Mouse (Mus musculus): Measurements from ENCODE around the gene Polr3a. TPM values are rescaled to one million over a fixed set of nuclear protein-coding genes. Genes with fewer than 3 reads are reported as not detected.

Polr3a gene
- polyA plus RNA-seq, 1 experiment from 2014 or later: 16.8 TPM

GRCm38 (mm10) chr14:24510218-24510617 lies 23.4 kb upstream of the Polr3a start:
- no peak overlapping the region for H3K27ac ChIP-seq (ENCODE audit: low read length)
- H3K9me3 ChIP-seq (ENCODE audit: low read length): peaks cover 4% of the 10 kb centered on the region; the same call in 1 of the 2 replicates
- no peak overlapping the region for H3K4me3 ChIP-seq (ENCODE audit: low read length)
- peaks cover 14% of the 10 kb centered on the region for H3K4me1 ChIP-seq (ENCODE audit: insufficient read depth, low read length)
- ATAC-seq (ENCODE audit: low FRiP score, low TSS enrichment): no peak
- WGBS: 96% methylated on average over 1 of the region's 1 CpGs
- H3K36me3 ChIP-seq (ENCODE audit: insufficient read depth, low read length): no peaks in the 10 kb centered on the region
- H3K27me3 ChIP-seq (ENCODE audit: insufficient read depth, low read length): no peaks in the 10 kb centered on the region
- H3K4me2 ChIP-seq (replicated peaks; ENCODE audit: low read depth, low read length): no peak overlapping the region
- no peak overlapping the region for H3K9ac ChIP-seq (replicated peaks; ENCODE audit: low read length)

- WGBS: 66% methylated on average over 5 of the region's 5 CpGs
- ATAC-seq (ENCODE audit: low FRiP score, low TSS enrichment): no peak
Measured at GRCm38 (mm10) chr14:24509557-24509956, 22.7 kb upstream of the Polr3a start.

GRCm38 (mm10) chr14:24508070-24508773 lies 21.4 kb upstream of the Polr3a start:
- no peaks in the 10 kb centered on the region for H3K27me3 ChIP-seq (ENCODE audit: insufficient read depth, low read length)
- H3K36me3 ChIP-seq (ENCODE audit: insufficient read depth, low read length): no peaks in the 10 kb centered on the region
- H3K9ac ChIP-seq (replicated peaks; ENCODE audit: low read length): peak overlapping the region; percentile 39
- H3K4me3 ChIP-seq (ENCODE audit: low read length): 0 out of 2 replicates have a peak overlapping the region, but pooled peaks have one; percentile 15
- no peak for ATAC-seq (ENCODE audit: low FRiP score, low TSS enrichment)
- H3K4me1 ChIP-seq (ENCODE audit: insufficient read depth, low read length): peaks cover 14% of the 10 kb centered on the region
- H3K4me2 ChIP-seq (replicated peaks; ENCODE audit: low read depth, low read length): peak overlapping the region; percentile 44
- H3K9me3 ChIP-seq (ENCODE audit: low read length): peaks cover 4% of the 10 kb centered on the region; the same call in 1 of the 2 replicates
- 14% methylated on average over 18 of the region's 18 CpGs for WGBS
- H3K27ac ChIP-seq (ENCODE audit: low read length): no peak overlapping the region

More at GRCm38 (mm10) chr14:24509557-24509956, 22.7 kb upstream of the Polr3a start:
- Histone ChIP-seq H3K36me3 (ENCODE audit: insufficient read depth, low read length) (no peaks in the 10 kb centered on the region), H3K27ac (ENCODE audit: low read length) (no peak overlapping the region), H3K4me2 (replicated peaks; ENCODE audit: low read depth, low read length) (no peak overlapping the region), H3K4me3 (ENCODE audit: low read length) (no peak overlapping the region), H3K9me3 (ENCODE audit: low read length) (peaks cover 4% of the 10 kb centered on the region; the same call in 1 of the 2 replicates), H3K4me1 (ENCODE audit: insufficient read depth, low read length) (peaks cover 14% of the 10 kb centered on the region), H3K9ac (replicated peaks; ENCODE audit: low read length) (no peak overlapping the region), H3K27me3 (ENCODE audit: insufficient read depth, low read length) (no peaks in the 10 kb centered on the region)

GRCm38 (mm10) chr14:24507452-24508069 lies 20.7 kb upstream of the Polr3a start:
- ATAC-seq (ENCODE audit: low FRiP score, low TSS enrichment): no peak
- 30% methylated on average over 14 of the region's 14 CpGs for WGBS

GRCm38 (mm10) chr14:24501256-24501655 lies 14.4 kb upstream of the Polr3a start:
- Histone ChIP-seq H3K9ac (replicated peaks; ENCODE audit: low read length) (peak overlapping the region; percentile 54), H3K9me3 (ENCODE audit: low read length) (no peaks in the 10 kb centered on the region), H3K36me3 (ENCODE audit: insufficient read depth, low read length) (peaks cover 33% of the 10 kb centered on the region), H3K27me3 (ENCODE audit: insufficient read depth, low read length) (no peaks in the 10 kb centered on the region), H3K4me2 (replicated peaks; ENCODE audit: low read depth, low read length) (no peak overlapping the region), H3K27ac (ENCODE audit: low read length) (peak overlapping the region; percentile 48), H3K4me1 (ENCODE audit: insufficient read depth, low read length) (peaks cover 8% of the 10 kb centered on the region), H3K4me3 (ENCODE audit: low read length) (no peak overlapping the region)
- no peak for ATAC-seq (ENCODE audit: low FRiP score, low TSS enrichment)
- WGBS: 45% methylated on average over 4 of the region's 4 CpGs

More at GRCm38 (mm10) chr14:24507452-24508069, 20.7 kb upstream of the Polr3a start:
- Histone ChIP-seq H3K4me1 (ENCODE audit: insufficient read depth, low read length) (peaks cover 14% of the 10 kb centered on the region), H3K36me3 (ENCODE audit: insufficient read depth, low read length) (no peaks in the 10 kb centered on the region), H3K9me3 (ENCODE audit: low read length) (peaks cover 4% of the 10 kb centered on the region; the same call in 1 of the 2 replicates), H3K9ac (replicated peaks; ENCODE audit: low read length) (no peak overlapping the region), H3K4me2 (replicated peaks; ENCODE audit: low read depth, low read length) (peak overlapping the region; percentile 30), H3K4me3 (ENCODE audit: low read length) (no peak overlapping the region), H3K27ac (ENCODE audit: low read length) (no peak overlapping the region), H3K27me3 (ENCODE audit: insufficient read depth, low read length) (no peaks in the 10 kb centered on the region)

GRCm38 (mm10) chr14:24500845-24501186 lies 14.0 kb upstream of the Polr3a start:
- Histone ChIP-seq H3K9ac (replicated peaks; ENCODE audit: low read length) (peak overlapping the region; percentile 54), H3K4me3 (ENCODE audit: low read length) (no peak overlapping the region), H3K27me3 (ENCODE audit: insufficient read depth, low read length) (no peaks in the 10 kb centered on the region), H3K27ac (ENCODE audit: low read length) (peak overlapping the region; percentile 48), H3K4me2 (replicated peaks; ENCODE audit: low read depth, low read length) (peak overlapping the region; percentile 26), H3K9me3 (ENCODE audit: low read length) (no peaks in the 10 kb centered on the region), H3K4me1 (ENCODE audit: insufficient read depth, low read length) (peaks cover 8% of the 10 kb centered on the region), H3K36me3 (ENCODE audit: insufficient read depth, low read length) (peaks cover 37% of the 10 kb centered on the region)
- WGBS: 12% methylated on average over 8 of the region's 8 CpGs
- no peak for ATAC-seq (ENCODE audit: low FRiP score, low TSS enrichment)

- Histone ChIP-seq H3K9me3 (ENCODE audit: low read length) (no peaks in the 10 kb centered on the region), H3K4me2 (replicated peaks; ENCODE audit: low read depth, low read length) (peak overlapping the region; percentile 26), H3K27me3 (ENCODE audit: insufficient read depth, low read length) (no peaks in the 10 kb centered on the region), H3K27ac (ENCODE audit: low read length) (peak overlapping the region; percentile 48), H3K9ac (replicated peaks; ENCODE audit: low read length) (peak overlapping the region; percentile 54), H3K36me3 (ENCODE audit: insufficient read depth, low read length) (peaks cover 41% of the 10 kb centered on the region), H3K4me3 (ENCODE audit: low read length) (no peak overlapping the region), H3K4me1 (ENCODE audit: insufficient read depth, low read length) (peaks cover 8% of the 10 kb centered on the region)
- WGBS: 18% methylated on average over 18 of the region's 18 CpGs
- ATAC-seq (ENCODE audit: low FRiP score, low TSS enrichment): peak; percentile 80
Measured at GRCm38 (mm10) chr14:24500091-24500844, 13.4 kb upstream of the Polr3a start.

- no peaks in the 10 kb centered on the region for H3K27me3 ChIP-seq (ENCODE audit: insufficient read depth, low read length)
- no peaks in the 10 kb centered on the region for H3K9me3 ChIP-seq (ENCODE audit: low read length)
- WGBS: 29% methylated on average over 9 of the region's 9 CpGs
- H3K9ac ChIP-seq (replicated peaks; ENCODE audit: low read length): no peak overlapping the region
- no peak overlapping the region for H3K4me3 ChIP-seq (ENCODE audit: low read length)
- peaks cover 10% of the 10 kb centered on the region for H3K4me1 ChIP-seq (ENCODE audit: insufficient read depth, low read length)
- no peak for ATAC-seq (ENCODE audit: low FRiP score, low TSS enrichment)
- H3K36me3 ChIP-seq (ENCODE audit: insufficient read depth, low read length): peaks cover 47% of the 10 kb centered on the region
- no peak overlapping the region for H3K27ac ChIP-seq (ENCODE audit: low read length)
- no peak overlapping the region for H3K4me2 ChIP-seq (replicated peaks; ENCODE audit: low read depth, low read length)
Measured at GRCm38 (mm10) chr14:24499478-24499877, 12.6 kb upstream of the Polr3a start.

GRCm38 (mm10) chr14:24498561-24499255 lies 11.8 kb upstream of the Polr3a start:
- Histone ChIP-seq H3K9me3 (ENCODE audit: low read length) (no peaks in the 10 kb centered on the region), H3K27ac (ENCODE audit: low read length) (no peak overlapping the region), H3K9ac (replicated peaks; ENCODE audit: low read length) (no peak overlapping the region), H3K4me3 (ENCODE audit: low read length) (no peak overlapping the region), H3K4me2 (replicated peaks; ENCODE audit: low read depth, low read length) (no peak overlapping the region), H3K27me3 (ENCODE audit: insufficient read depth, low read length) (no peaks in the 10 kb centered on the region), H3K36me3 (ENCODE audit: insufficient read depth, low read length) (peaks cover 55% of the 10 kb centered on the region), H3K4me1 (ENCODE audit: insufficient read depth, low read length) (peaks cover 18% of the 10 kb centered on the region)
- ATAC-seq (ENCODE audit: low FRiP score, low TSS enrichment): no peak
- WGBS: 53% methylated on average over 5 of the region's 5 CpGs
